Mouse (Mus musculus) liver, postnatal 0 days (tissue): ENCODE measurements around the gene Lmln.

Experiments
- CTCF ChIP-seq: sonication (generic); IDR thresholded peaks from 2 replicates; pipeline ENCODE4 v1.5.1; 2016; ENCODE audit warnings: antibody characterized with exemption, low read depth
- EP300 ChIP-seq: IDR thresholded peaks from 2 replicates; pipeline ENCODE4 v1.6.1; 2016; ENCODE audit warnings: antibody characterized with exemption, low read depth, mild to moderate bottlenecking

DNA sequence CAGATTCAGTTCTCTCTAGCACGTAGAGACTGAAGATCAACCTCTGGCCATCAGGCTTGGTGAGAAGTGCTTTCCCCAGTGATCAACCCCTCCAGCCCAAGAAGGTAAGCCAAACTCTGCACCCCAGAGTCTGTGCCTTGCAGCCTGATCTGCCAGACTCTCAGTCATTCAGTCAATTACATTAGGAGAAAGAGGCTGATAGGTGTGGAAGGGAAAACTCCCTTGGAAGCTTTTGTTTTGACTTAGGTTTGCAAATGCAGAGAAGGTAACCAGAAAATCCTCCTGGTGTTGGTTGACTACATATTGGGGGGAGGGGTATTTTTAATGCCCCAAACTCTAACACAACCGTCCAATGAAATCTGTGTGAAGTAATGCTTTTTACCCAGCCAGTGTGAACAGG, 81.1 kb downstream of the Lmln start:
- TF ChIP-seq CTCF: no peak
- TF ChIP-seq EP300: no peak
